8 mouse cellular contexts compared by ENCODE assay signal in genomic region chr2:58324118-58324901, GRCm38 (mm10). TPM values are rescaled to one million over a fixed set of nuclear protein-coding genes. Genes with fewer than 3 reads are reported as not detected.
DNase-seq lines count a peak whose midpoint lies in the region; ATAC-seq and TF ChIP-seq lines count a peak whose summit lies in the region.

No protein-coding gene starts in this region.

- no peak overlapping the region for H3K27ac ChIP-seq in ES-Bruce4 (ENCODE audit: insufficient read depth, low read length)
- no peak overlapping the region for H3K27ac ChIP-seq in embryonic facial prominence, embryonic 12.5 days
- H3K27ac ChIP-seq in hindbrain, embryonic 13.5 days, result peak overlapping the region; percentile 73

- no peaks in the 10 kb centered on the region for H3K36me3 ChIP-seq in ES-Bruce4 (ENCODE audit: control insufficient read depth, insufficient read depth, low read length, poor library complexity, severe bottlenecking)
- no peaks in the 10 kb centered on the region for H3K36me3 ChIP-seq in embryonic facial prominence, embryonic 12.5 days
- no peaks in the 10 kb centered on the region for H3K36me3 ChIP-seq in hindbrain, embryonic 13.5 days

- H3K9ac ChIP-seq in ES-Bruce4 (ENCODE audit: low read depth, poor library complexity, severe bottlenecking), result no peak overlapping the region
- peak overlapping the region; percentile 66 for H3K9ac ChIP-seq in embryonic facial prominence, embryonic 12.5 days
- peak overlapping the region; percentile 78 for H3K9ac ChIP-seq in hindbrain, embryonic 13.5 days

- no peak for TF ChIP-seq EP300 in ES-Bruce4 (IDR thresholded peaks at IDR 0.05; ENCODE audit: insufficient read depth, low read depth, low read length)

- H3K4me2 ChIP-seq in embryonic facial prominence, embryonic 12.5 days (replicated peaks), result peak overlapping the region; percentile 86
- H3K4me2 ChIP-seq in hindbrain, embryonic 13.5 days, result peak overlapping the region; percentile 71

- TF ChIP-seq POLR2A in ES-Bruce4 (IDR thresholded peaks at IDR 0.05; ENCODE audit: insufficient read depth, low read length), result no peak

- H3K9me3 ChIP-seq in ES-Bruce4 (replicated peaks; ENCODE audit: control insufficient read depth, insufficient read depth, low read length, poor library complexity, severe bottlenecking), result no peaks in the 10 kb centered on the region
- no peaks in the 10 kb centered on the region for H3K9me3 ChIP-seq in embryonic facial prominence, embryonic 12.5 days
- no peaks in the 10 kb centered on the region for H3K9me3 ChIP-seq in hindbrain, embryonic 13.5 days

- 10% methylated on average over 23 of the region's 23 CpGs for WGBS in embryonic facial prominence, embryonic 12.5 days
- 13% methylated on average over 23 of the region's 23 CpGs for WGBS in hindbrain, embryonic 13.5 days

- peak; percentile 26 for DNase-seq in adrenal gland, postnatal 25 days
- peak; percentile 23 to 69 for DNase-seq in left cerebral cortex, adult 9 months (ENCODE audit: low spot score in 2 of 2)
- DNase-seq in lung, postnatal 4 days, result peak; percentile 23 to 40
- peak; percentile 78 for DNase-seq in right cerebral cortex, adult 18-20 months
- DNase-seq in gastrocnemius, postnatal 14 days, result no peak

- no peaks in the 10 kb centered on the region; the same call in 1 of the 2 replicates for H3K27me3 ChIP-seq in ES-Bruce4 (ENCODE audit: control insufficient read depth, insufficient read depth, low read length, poor library complexity, severe bottlenecking)
- no peaks in the 10 kb centered on the region for H3K27me3 ChIP-seq in embryonic facial prominence, embryonic 12.5 days
- H3K27me3 ChIP-seq in hindbrain, embryonic 13.5 days, result no peaks in the 10 kb centered on the region

- TF ChIP-seq CTCF in ES-Bruce4 (IDR thresholded peaks at IDR 0.05; ENCODE audit: low read depth, low read length), result peak; percentile 27

- no peaks in the 10 kb centered on the region for H3K4me1 ChIP-seq in ES-Bruce4 (ENCODE audit: control insufficient read depth, insufficient read depth, low read length)
- peaks cover 4% of the 10 kb centered on the region; the same call in 1 of the 2 replicates for H3K4me1 ChIP-seq in embryonic facial prominence, embryonic 12.5 days
- H3K4me1 ChIP-seq in hindbrain, embryonic 13.5 days (replicated peaks), result no peaks in the 10 kb centered on the region

- intact Hi-C loops in gastrocnemius, postnatal 14 days (cut with DNase I; ENCODE audit: low total_unique reads), result no loop called here

- peak; percentile 82 for ATAC-seq in embryonic facial prominence, embryonic 12.5 days (ENCODE audit: insufficient number of reproducible peaks, insufficient read depth, low FRiP score, low TSS enrichment)
- ATAC-seq in hindbrain, embryonic 13.5 days (ENCODE audit: low FRiP score), result peak; percentile 95

- no peak overlapping the region for H3K4me3 ChIP-seq in ES-Bruce4 (ENCODE audit: low read depth, low read length)
- peak overlapping the region; percentile 44 for H3K4me3 ChIP-seq in embryonic facial prominence, embryonic 12.5 days
- peak overlapping the region; percentile 42 for H3K4me3 ChIP-seq in hindbrain, embryonic 13.5 days

RNA-seq across cellular contexts. Expression of gene Acvr1c, which starts 33.4 kb away (rescaled TPM):
- polyA plus RNA-seq in ES-Bruce4 (2011; ENCODE audit: insufficient read depth, insufficient read length, low read depth, missing spikeins), result not detected in 2 replicates
- 11.0 and 16.8 TPM in 2 replicates for total RNA-seq in adrenal gland, postnatal 25 days (2021)
- polyA plus RNA-seq in embryonic facial prominence, embryonic 12.5 days (2016; fragmentation: Nextera tagmentation; extraction: Ambion mirVana), result 0.27 TPM in 2 replicates
- 0.22 and 0.62 TPM in 2 replicates for polyA plus RNA-seq in hindbrain, embryonic 13.5 days (2015; fragmentation: Nextera tagmentation; extraction: Ambion mirVana)
- under 1 TPM; 0.04 to 0.94 TPM for total RNA-seq in gastrocnemius, postnatal 14 days (2021)
